9 mouse cellular contexts compared by ENCODE assay signal in genomic region chr19:8711506-8711905, GRCm38 (mm10). TPM values are rescaled to one million over a fixed set of nuclear protein-coding genes. Genes with fewer than 3 reads are reported as not detected.
A peak's percentile ranks its signal among the peaks of the same experiment; 100 is the strongest.
DNase-seq lines count a peak whose midpoint lies in the region; ATAC-seq and TF ChIP-seq lines count a peak whose summit lies in the region.
"Had no signal": no experiment of that assay in that cellular context is flagged by ENCODE, and none has a peak within 500 bp of the region (broad histone marks: within the 10 kb centered on the region; RNA-seq: fewer than 3 reads in every experiment).

No protein-coding gene starts in this region.

- H3K4me3 ChIP-seq in heart, embryonic 15.5 days = peak overlapping the region; percentile 66
- H3K4me3 ChIP-seq in bone marrow, adult 2 months (replicated peaks; ENCODE audit: control insufficient read depth, low read depth, low read length) = peak overlapping the region; percentile 70
- peak overlapping the region; percentile 77 for H3K4me3 ChIP-seq in hindbrain, postnatal 0 days (ENCODE audit: low read length)
- no peak overlapping the region for H3K4me3 ChIP-seq in midbrain, embryonic 14.5 days (replicated peaks; ENCODE audit: low read depth, low read length)

- TF ChIP-seq POLR2A in bone marrow, adult 2 months (IDR thresholded peaks at IDR 0.05; ENCODE audit: borderline replicate concordance, control insufficient read depth, low read depth, low read length) = no peak

- no peaks in the 10 kb centered on the region for H3K9me3 ChIP-seq in heart, embryonic 15.5 days (replicated peaks)
- H3K9me3 ChIP-seq in hindbrain, postnatal 0 days (ENCODE audit: low read length) = no peaks in the 10 kb centered on the region
- no peaks in the 10 kb centered on the region for H3K9me3 ChIP-seq in midbrain, embryonic 14.5 days (ENCODE audit: control insufficient read depth, low read length)

- no peaks in the 10 kb centered on the region for H3K27me3 ChIP-seq in heart, embryonic 15.5 days
- no peaks in the 10 kb centered on the region for H3K27me3 ChIP-seq in hindbrain, postnatal 0 days (ENCODE audit: insufficient read depth, low read length)
- H3K27me3 ChIP-seq in midbrain, embryonic 14.5 days (ENCODE audit: control insufficient read depth, insufficient read depth, low read length) = no peaks in the 10 kb centered on the region
- H3K27me3 ChIP-seq: Patski had no signal

- DNase-seq in heart, adult 8-10 months (ENCODE audit: low spot score) = no peak
- DNase-seq in hindbrain, postnatal 0 days (ENCODE audit: low spot score) = no peak
- DNase-seq in midbrain, embryonic 14.5 days = no peak
- no peak for DNase-seq in cerebellum, adult 11-12 months
- DNase-seq in urinary bladder, adult 2 months (ENCODE audit: low spot score) = no peak
- no peak for DNase-seq in right cerebral cortex, postnatal 4 days

- ATAC-seq in heart, embryonic 15.5 days (replicated peaks; ENCODE audit: insufficient number of reproducible peaks, insufficient read depth, low FRiP score, low read depth) = no peak
- ATAC-seq in hindbrain, postnatal 0 days = no peak
- ATAC-seq in midbrain, embryonic 14.5 days (ENCODE audit: low FRiP score, low TSS enrichment) = no peak
- ATAC-seq: Patski had no signal

- no peak for TF ChIP-seq CTCF in bone marrow, adult 2 months (IDR thresholded peaks at IDR 0.05; ENCODE audit: control insufficient read depth, insufficient read depth, low read length)
- no peak for TF ChIP-seq CTCF in hindbrain, postnatal 0 days (IDR thresholded peaks at IDR 0.05; ENCODE audit: low read depth)

- H3K9ac ChIP-seq in heart, embryonic 15.5 days = 0 out of 2 replicates have a peak overlapping the region, but pooled peaks have one; percentile 79
- H3K9ac ChIP-seq in hindbrain, postnatal 0 days (replicated peaks; ENCODE audit: low read length) = peak overlapping the region; percentile 2; the same call in 1 of the 2 replicates
- H3K9ac ChIP-seq in midbrain, embryonic 14.5 days (replicated peaks; ENCODE audit: low read length) = peak overlapping the region; percentile 90; the same call in 1 of the 2 replicates

- H3K27ac ChIP-seq in heart, embryonic 15.5 days = peak overlapping the region; percentile 88; the same call in 1 of the 2 replicates
- peak overlapping the region; percentile 24; the same call in 1 of the 2 replicates for H3K27ac ChIP-seq in bone marrow, adult 2 months (ENCODE audit: control insufficient read depth, insufficient read depth, low read depth, low read length, poor library complexity)
- H3K27ac ChIP-seq in hindbrain, postnatal 0 days = no peak overlapping the region
- no peak overlapping the region for H3K27ac ChIP-seq in midbrain, embryonic 14.5 days (replicated peaks; ENCODE audit: low read depth, low read length)

- peak overlapping the region; percentile 77 for H3K4me2 ChIP-seq in heart, embryonic 15.5 days
- H3K4me2 ChIP-seq in hindbrain, postnatal 0 days (ENCODE audit: low read depth, low read length) = peak overlapping the region; percentile 67
- H3K4me2 ChIP-seq in midbrain, embryonic 14.5 days (ENCODE audit: low read length) = peak overlapping the region; percentile 72

- WGBS in heart, embryonic 15.5 days = 62% methylated on average over 4 of the region's 4 CpGs
- WGBS in bone marrow, adult 2 months = 38% methylated on average over 4 of the region's 4 CpGs
- WGBS in hindbrain, postnatal 0 days = 66% methylated on average over 4 of the region's 4 CpGs
- 89% methylated on average over 4 of the region's 4 CpGs for WGBS in midbrain, embryonic 14.5 days

- H3K36me3 ChIP-seq in heart, embryonic 15.5 days = peaks cover 43% of the 10 kb centered on the region
- H3K36me3 ChIP-seq in hindbrain, postnatal 0 days (ENCODE audit: insufficient read depth, low read length) = peaks cover 39% of the 10 kb centered on the region
- peaks cover 45% of the 10 kb centered on the region for H3K36me3 ChIP-seq in midbrain, embryonic 14.5 days (ENCODE audit: control insufficient read depth, insufficient read depth, low read length)

- peaks cover 40% of the 10 kb centered on the region for H3K4me1 ChIP-seq in heart, embryonic 15.5 days (replicated peaks)
- H3K4me1 ChIP-seq in bone marrow, adult 2 months (ENCODE audit: control insufficient read depth, insufficient read depth, low read length) = peaks cover 3% of the 10 kb centered on the region; the same call in 1 of the 2 replicates
- H3K4me1 ChIP-seq in hindbrain, postnatal 0 days (ENCODE audit: insufficient read depth, low read length) = peaks cover 14% of the 10 kb centered on the region
- peaks cover 23% of the 10 kb centered on the region for H3K4me1 ChIP-seq in midbrain, embryonic 14.5 days (ENCODE audit: control insufficient read depth, insufficient read depth, low read length)

RNA-seq across cellular contexts. Expression of gene Slc3a2, which starts 11.7 kb away (rescaled TPM):
- polyA plus RNA-seq in heart, embryonic 15.5 days (2015; fragmentation: Nextera tagmentation; extraction: Ambion mirVana) = 59.4 and 71.5 TPM in 2 replicates
- 10 to 100 TPM; 39.5 to 43.6 (median 41.9) TPM for total RNA-seq in heart, adult 8-10 months (2022)
- polyA plus RNA-seq in bone marrow, adult 2 months (2011; ENCODE audit: insufficient read depth, insufficient read length, low replicate concordance, missing spikeins) = 58.4 and 65.7 TPM in 2 replicates
- total RNA-seq in hindbrain, postnatal 0 days (2014; rRNA removed) = 154 and 155 TPM in 2 replicates
- polyA plus RNA-seq in hindbrain, postnatal 0 days (2015; fragmentation: Nextera tagmentation; extraction: Ambion mirVana) = 235 and 250 TPM in 2 replicates
- polyA plus RNA-seq in midbrain, embryonic 14.5 days (2014; fragmentation: Nextera tagmentation; extraction: Ambion mirVana) = 157 TPM in 2 replicates
- polyA plus RNA-seq in urinary bladder, adult 2 months (2012; rRNA removed) = 103 and 115 TPM in 2 replicates

RNA-seq across cellular contexts. Expression of gene Wdr74, which starts 24.1 kb away (rescaled TPM):
- polyA plus RNA-seq in heart, embryonic 15.5 days (2015; fragmentation: Nextera tagmentation; extraction: Ambion mirVana) = 42.8 and 59.3 TPM in 2 replicates
- 10 to 100 TPM; 16.1 to 19.6 (median 17.5) TPM for total RNA-seq in heart, adult 8-10 months (2022)
- 40.8 and 121 TPM in 2 replicates for polyA plus RNA-seq in bone marrow, adult 2 months (2011; ENCODE audit: insufficient read depth, insufficient read length, low replicate concordance, missing spikeins)
- total RNA-seq in hindbrain, postnatal 0 days (2014; rRNA removed) = 46.7 and 49.7 TPM in 2 replicates
- 78.7 and 79.2 TPM in 2 replicates for polyA plus RNA-seq in hindbrain, postnatal 0 days (2015; fragmentation: Nextera tagmentation; extraction: Ambion mirVana)
- polyA plus RNA-seq in midbrain, embryonic 14.5 days (2014; fragmentation: Nextera tagmentation; extraction: Ambion mirVana) = 89.1 and 95.7 TPM in 2 replicates
- polyA plus RNA-seq in urinary bladder, adult 2 months (2012; rRNA removed) = 37.9 and 45.9 TPM in 2 replicates

RNA-seq across cellular contexts. Expression of gene 1700092M07Rik, which starts 29.0 kb away (rescaled TPM):
- polyA plus RNA-seq in heart, embryonic 15.5 days (2015; fragmentation: Nextera tagmentation; extraction: Ambion mirVana) = 0.69 and 1.9 TPM in 2 replicates
- total RNA-seq in heart, adult 8-10 months (2022) = not detected
- 3.4 and 3.7 TPM in 2 replicates for polyA plus RNA-seq in bone marrow, adult 2 months (2011; ENCODE audit: insufficient read depth, insufficient read length, low replicate concordance, missing spikeins)
- total RNA-seq in hindbrain, postnatal 0 days (2014; rRNA removed) = not detected in 2 replicates
- 0.66 and 0.85 TPM in 2 replicates for polyA plus RNA-seq in hindbrain, postnatal 0 days (2015; fragmentation: Nextera tagmentation; extraction: Ambion mirVana)
- 0.97 and 1.1 TPM in 2 replicates for polyA plus RNA-seq in midbrain, embryonic 14.5 days (2014; fragmentation: Nextera tagmentation; extraction: Ambion mirVana)
- polyA plus RNA-seq in urinary bladder, adult 2 months (2012; rRNA removed) = 0.19 and 0.28 TPM in 2 replicates

RNA-seq across cellular contexts. Expression of gene Stx5a, which starts 29.7 kb away (rescaled TPM):
- 81.0 and 92.0 TPM in 2 replicates for polyA plus RNA-seq in heart, embryonic 15.5 days (2015; fragmentation: Nextera tagmentation; extraction: Ambion mirVana)
- total RNA-seq in heart, adult 8-10 months (2022) = 10 to 100 TPM; 20.9 to 27.3 (median 25.4) TPM
- polyA plus RNA-seq in bone marrow, adult 2 months (2011; ENCODE audit: insufficient read depth, insufficient read length, low replicate concordance, missing spikeins) = 62.1 and 83.9 TPM in 2 replicates
- 84.4 and 110 TPM in 2 replicates for total RNA-seq in hindbrain, postnatal 0 days (2014; rRNA removed)
- polyA plus RNA-seq in hindbrain, postnatal 0 days (2015; fragmentation: Nextera tagmentation; extraction: Ambion mirVana) = 95.3 and 104 TPM in 2 replicates
- polyA plus RNA-seq in midbrain, embryonic 14.5 days (2014; fragmentation: Nextera tagmentation; extraction: Ambion mirVana) = 102 and 110 TPM in 2 replicates
- 96.5 and 99.1 TPM in 2 replicates for polyA plus RNA-seq in urinary bladder, adult 2 months (2012; rRNA removed)

RNA-seq across cellular contexts. Expression of gene Nxf1, which starts 45.4 kb away (rescaled TPM):
- 100 and 132 TPM in 2 replicates for polyA plus RNA-seq in heart, embryonic 15.5 days (2015; fragmentation: Nextera tagmentation; extraction: Ambion mirVana)
- 10 to 100 TPM; 30.3 to 42.0 (median 33.7) TPM for total RNA-seq in heart, adult 8-10 months (2022)
- 488 and 589 TPM in 2 replicates for polyA plus RNA-seq in bone marrow, adult 2 months (2011; ENCODE audit: insufficient read depth, insufficient read length, low replicate concordance, missing spikeins)
- total RNA-seq in hindbrain, postnatal 0 days (2014; rRNA removed) = 47.7 and 51.3 TPM in 2 replicates
- polyA plus RNA-seq in hindbrain, postnatal 0 days (2015; fragmentation: Nextera tagmentation; extraction: Ambion mirVana) = 88.3 and 89.5 TPM in 2 replicates
- polyA plus RNA-seq in midbrain, embryonic 14.5 days (2014; fragmentation: Nextera tagmentation; extraction: Ambion mirVana) = 146 and 171 TPM in 2 replicates
- polyA plus RNA-seq in urinary bladder, adult 2 months (2012; rRNA removed) = 196 and 275 TPM in 2 replicates

Comparison
In these comparisons a context has a peak if more than half of its experiments do, and no peak if none do; other contexts are left out.
1. H3K27ac ChIP-seq: peak in heart, embryonic 15.5 days (single experiment) and bone marrow, adult 2 months (single experiment); none in hindbrain, postnatal 0 days (single experiment) and midbrain, embryonic 14.5 days (single experiment).
2. H3K9ac ChIP-seq: peak in every context shown above with its lines; median percentile 90 in midbrain, embryonic 14.5 days; 79 in heart, embryonic 15.5 days; 2 in hindbrain, postnatal 0 days.
3. Peak in every context shown above with its lines, with median percentiles within 50 percentile points of each other: H3K4me2 ChIP-seq.